Mouse (Mus musculus) left cerebral cortex, adult 18-20 months (tissue): ENCODE results near the gene Rab1b. TPM values are rescaled to one million over a fixed set of nuclear protein-coding genes. Genes with fewer than 3 reads are reported as not detected.
"Not testable (repeated sequence)": the region's sequence is repeated elsewhere in the genome, so short reads cannot be mapped to it uniquely, and the experiment has no call there.

ENCODE experiments used
- DNase-seq, 2 experiments: peaks; one replicate each; pipeline ENCODE4 v3.0.0; 2021 to 2022; ENCODE audit warnings: low spot score in 2 of 2, mixed read lengths in 1 of 2
- total RNA-seq, 2 experiments: library from RNA; stranded (reverse); gene quantifications; 2 replicates each; pipeline ENCODE4 v1.2.3; 2021

Rab1b gene
- total RNA-seq, 2 experiments from 2014 or later: 157 to 165 TPM

DNA sequence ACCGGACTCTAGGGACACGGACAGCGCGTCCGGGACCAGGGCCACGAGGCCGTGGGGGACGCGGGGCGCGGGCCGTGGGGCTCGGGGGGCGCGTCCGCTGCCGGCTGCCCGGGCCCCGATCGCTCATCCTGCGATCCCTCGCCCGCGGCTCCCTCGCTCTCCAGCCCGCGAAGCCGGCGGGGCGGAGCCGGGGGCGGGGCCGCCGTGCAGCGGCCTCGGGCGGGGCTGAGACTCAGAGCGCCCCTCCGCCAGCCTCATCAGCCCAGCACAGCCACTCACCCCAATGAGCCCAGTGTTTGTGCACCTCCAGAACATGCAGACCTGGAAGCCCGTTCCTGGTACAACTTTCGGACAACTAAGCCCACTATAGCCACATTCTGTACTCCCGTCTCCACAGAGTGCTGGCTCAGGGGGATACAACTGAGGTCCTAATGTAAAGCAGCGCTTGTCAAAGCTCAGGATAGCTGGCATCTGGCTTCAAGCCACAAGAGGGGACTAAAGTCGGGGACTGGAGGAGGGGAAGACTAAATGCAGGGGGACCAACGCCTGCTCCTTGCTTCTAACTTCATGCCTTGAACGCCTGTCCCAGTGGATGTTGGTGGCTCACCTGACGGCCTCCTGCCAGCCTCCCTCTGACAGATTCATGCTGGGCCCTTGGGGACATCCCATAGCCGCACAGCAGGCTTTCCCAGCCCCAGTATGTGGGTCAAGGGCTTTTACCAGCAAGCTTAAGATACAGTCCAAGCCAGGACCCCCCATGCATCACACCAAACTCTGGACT is 8.3 kb downstream of the Rab1b start, which contains the start of gene Cnih2:
Gene Cnih2, minus strand, starts transcription at position 159 of the 781 bp plus-strand sequence.
- peak; percentile 67 to 86 for DNase-seq

DNA sequence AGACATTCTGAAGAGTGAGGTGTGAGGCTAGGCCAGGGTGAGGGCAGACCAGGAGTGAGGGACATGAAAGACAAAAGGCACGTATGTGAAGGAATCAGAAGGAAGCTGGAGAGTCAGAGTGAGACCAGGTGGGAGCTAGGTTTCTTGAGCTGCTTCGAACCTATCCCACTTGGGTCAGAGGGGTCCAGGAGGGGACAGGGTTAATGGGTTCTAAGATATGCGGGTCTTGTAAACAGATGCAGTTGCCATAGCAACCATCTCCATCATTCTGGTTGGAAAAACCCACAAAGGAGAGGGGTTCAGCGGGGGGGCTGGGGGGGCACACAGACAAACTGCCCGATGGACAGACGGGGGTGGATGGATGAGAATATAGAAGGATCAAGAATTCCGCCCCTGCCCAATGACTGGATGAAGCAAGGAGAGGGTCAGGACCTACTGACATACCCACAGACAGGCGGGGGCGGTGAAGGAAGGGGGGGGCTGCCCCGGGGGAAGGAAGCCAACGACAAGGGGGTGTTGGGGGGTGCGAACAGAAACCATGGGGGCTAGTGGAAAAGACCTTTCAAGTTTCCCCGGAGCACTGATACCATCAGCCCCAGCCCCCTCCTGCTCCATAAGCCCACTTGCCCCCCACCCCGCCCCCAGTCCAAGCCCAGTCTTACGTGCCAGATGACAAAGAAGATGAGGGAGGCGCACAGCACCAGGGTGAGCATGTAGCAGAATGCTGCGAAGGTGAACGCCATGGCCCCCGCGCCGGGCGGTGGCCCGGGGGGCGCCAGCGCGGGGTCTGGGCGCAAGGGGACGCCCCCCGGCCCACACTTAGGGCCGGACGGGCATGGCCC is 9.1 kb downstream of the Rab1b start:
- no peak for DNase-seq

DNA sequence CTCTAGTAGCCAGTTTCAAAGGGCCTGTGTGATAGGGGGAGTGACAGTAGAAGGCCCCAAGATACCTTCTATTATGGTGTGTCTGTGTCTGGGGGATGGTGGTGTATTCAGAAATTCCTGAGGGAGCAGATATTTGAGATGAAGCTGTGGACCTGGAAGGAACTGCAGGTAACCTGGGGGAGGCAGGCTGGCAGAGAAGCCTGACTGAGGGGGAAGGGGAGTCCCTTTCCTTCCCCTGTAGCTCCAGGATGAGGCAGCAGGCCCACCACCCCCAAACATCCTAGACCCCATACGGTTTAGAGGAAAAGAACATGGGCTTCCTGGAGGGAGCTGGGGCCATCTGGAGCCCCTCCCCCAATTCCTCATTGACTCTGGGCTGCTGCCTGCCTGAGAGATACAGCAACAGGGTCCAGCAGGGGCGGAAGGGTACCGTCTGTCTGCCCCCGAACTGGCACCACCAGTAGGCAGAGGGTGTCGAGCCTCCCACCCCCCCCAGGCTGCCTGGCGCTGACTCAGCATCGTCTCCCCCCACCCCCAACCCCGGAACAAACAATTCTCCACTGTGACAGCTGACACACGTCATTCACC is 10.9 kb downstream of the Rab1b start:
- no peak for DNase-seq

GRCm38 (mm10) chr19:5094746-5095417 is 12.0 kb downstream of the Rab1b start:
- no peak for DNase-seq

DNA sequence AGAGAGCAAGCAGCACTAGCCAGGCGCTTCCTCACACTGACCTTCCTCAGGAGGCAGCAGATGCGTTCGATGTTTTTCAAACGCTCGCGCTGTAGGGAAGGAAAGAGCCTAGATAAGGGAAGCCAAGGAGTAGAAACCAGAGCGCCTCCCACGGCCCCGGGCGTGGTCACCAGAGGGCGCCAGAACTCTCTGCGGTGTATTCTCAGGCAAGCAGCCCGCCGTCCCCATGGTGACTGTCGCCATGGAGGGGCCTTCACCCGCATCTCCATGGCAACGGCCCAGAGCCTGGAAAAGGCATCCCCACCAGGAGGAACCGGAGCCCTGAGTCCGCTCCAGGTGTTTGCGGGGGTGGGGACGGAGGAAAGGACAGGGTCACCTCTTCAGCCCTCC is 12.6 kb downstream of the Rab1b start:
- peak; percentile 98 to 99 for DNase-seq

DNA sequence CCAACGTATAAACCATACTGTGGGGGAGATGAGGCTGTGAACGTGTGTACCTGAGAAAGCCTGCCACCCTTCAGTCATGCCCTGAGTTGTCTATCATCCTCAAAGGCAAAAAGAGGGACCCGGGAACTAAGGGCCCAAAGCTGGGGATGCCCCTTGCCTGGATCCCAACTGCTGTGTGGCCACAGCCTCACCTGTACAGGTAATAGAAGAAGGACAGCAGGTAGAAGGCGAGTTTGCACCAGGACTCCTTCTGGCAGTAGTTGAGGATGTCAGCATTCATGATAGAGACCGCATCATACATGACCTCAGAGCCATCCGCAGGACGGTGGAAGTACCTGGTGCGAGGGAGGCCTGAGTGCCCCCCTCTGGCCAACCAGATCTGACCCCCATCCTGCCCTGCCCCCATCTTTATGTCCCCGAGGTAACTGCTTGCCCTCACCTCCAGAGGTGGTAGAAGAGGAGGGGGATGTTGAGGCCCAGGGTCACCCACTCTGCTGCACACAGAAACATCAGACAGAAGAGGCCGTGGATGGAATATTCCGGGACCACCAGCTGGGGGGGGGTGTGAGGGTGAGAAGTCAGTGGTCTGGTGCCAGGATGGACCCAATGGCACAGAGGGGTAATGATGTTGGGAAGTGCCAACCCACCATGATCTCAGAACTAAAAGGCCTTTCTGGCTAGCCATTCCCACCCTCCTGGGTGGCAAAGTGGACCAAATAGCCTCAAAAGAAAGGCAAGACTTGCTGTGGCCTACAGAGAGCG is 13.2 kb downstream of the Rab1b start:
- no peak for DNase-seq

- DNase-seq: no peak
Measured at GRCm38 (mm10) chr19:5092083-5092482, 14.8 kb downstream of the Rab1b start.

DNA sequence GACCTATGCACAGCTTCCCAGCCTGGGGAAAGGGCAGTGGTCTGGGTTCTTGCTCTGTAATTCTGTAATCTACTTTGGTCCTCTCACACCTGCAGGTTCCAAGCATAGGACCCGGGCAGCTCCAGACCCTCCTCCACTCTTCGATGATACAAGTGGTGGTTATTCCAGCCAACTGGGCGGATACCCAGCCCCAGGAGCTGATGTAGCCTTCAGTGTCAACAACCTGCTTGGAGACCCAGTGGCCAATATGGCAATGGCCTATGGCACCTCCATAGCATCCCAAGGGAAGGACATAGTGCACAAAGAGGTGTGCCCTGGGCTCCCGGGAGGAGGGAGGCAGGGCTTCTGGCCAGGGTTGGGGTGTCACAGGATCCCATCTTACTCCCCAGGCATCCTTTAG is 17.5 kb downstream of the Rab1b start:
- no peak for DNase-seq

DNA sequence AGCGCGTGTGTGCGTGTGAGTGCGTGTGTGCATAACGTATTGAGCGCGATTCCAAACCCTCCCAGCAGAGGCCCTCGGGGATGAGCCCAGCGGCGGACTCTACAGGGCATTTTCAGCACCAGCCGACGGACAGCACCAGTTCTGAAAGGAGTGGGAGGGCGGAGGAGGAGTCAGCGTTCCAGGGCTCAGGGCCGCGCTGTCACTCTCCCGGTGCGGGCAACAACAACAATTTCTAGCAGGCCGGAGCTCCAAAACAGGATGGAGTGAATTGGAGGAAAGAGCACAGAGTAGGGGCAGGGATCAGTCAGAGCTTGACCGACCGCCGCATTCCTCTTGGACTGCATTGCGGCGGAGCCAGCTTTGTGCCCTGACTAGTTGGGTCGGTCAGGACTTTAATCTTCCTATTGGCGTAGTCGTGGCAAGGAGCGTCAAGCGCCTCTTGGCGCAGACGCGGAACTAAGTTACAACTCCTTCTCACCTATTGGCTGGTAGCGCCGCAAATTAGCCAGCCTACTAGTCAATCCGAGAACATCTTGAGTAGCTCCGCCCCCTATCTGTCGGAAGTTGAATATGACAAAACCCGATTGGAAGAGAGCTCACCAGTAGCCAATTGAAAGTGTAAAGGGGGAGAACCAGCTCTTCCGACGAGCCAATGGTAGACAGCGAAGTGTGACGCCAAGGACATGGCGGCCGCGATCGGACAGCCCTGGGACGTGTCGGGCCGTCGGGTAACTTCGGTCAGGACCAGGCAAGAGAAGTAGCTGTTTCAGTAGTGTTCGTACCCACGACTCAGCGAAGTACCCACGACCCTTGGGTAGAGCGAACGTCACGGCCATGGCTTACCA is 18.8 kb downstream of the Rab1b start, which contains the start of gene Yif1a:
Gene Yif1a, plus strand, starts transcription at position 655 of the 845 bp plus-strand sequence.
- DNase-seq: peak; percentile 87 to 93

DNA sequence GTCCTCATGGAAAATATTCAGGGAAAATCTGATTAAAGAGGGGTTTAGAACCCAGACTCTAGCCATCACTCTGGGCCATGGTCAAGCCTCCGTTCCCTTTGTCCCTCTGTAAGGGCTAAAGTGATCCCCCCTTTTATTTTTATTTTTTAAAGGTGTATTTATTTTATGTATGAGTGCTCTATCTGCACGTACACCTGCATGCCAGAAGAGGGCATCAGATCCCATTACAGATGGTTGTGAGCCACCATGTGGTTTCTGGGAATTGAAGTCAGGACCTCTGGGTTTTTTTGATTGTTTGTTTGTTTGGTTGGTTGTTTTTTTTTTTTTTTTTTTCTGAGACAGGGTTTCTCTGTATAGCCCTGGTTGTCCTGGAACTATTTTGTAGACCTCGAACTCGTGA is 20.3 kb downstream of the Rab1b start:
- not testable (repeated sequence) for DNase-seq

DNA sequence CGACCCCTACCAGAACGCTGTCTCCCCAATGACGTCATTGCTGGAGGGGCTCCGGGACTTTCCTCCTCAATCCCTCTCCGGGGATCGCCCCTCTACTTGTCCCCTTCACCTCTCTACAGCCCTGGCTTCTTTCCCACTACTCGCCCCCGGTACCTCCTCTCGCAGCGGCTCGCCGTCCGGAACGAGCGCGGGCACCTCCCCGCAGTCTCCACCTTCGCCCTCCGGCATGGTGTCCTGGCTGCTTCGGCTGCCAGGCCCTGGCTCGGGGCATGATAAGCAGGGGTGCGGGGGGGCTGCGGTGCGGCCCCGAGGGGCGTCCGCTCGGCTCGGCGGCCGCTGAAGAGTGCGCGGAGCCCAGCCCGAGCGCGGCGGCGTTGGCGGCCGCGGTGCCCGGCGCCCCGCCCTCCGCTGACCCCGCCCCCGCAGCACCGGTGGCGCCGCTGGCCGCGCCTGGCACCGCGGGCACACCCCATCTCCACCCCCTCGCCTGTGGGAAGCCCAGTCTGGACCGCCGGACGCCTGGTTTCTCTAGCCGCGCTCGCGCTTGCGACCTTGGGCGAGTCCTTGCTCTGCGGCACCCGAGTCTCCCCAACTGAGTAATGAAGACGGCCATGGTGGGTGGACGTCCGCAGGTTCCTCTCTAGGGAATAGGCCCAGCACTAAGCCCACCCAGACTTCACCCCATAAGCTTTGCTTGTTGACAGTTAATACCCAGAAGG is 21.6 kb downstream of the Rab1b start, which contains the start of gene Tmem151a:
Gene Tmem151a, minus strand, starts transcription at position 387 of the 719 bp plus-strand sequence.
- peak; percentile 63 to 73 for DNase-seq

- DNase-seq: no peak
Measured at GRCm38 (mm10) chr19:5084834-5085144, 22.1 kb downstream of the Rab1b start.

DNA sequence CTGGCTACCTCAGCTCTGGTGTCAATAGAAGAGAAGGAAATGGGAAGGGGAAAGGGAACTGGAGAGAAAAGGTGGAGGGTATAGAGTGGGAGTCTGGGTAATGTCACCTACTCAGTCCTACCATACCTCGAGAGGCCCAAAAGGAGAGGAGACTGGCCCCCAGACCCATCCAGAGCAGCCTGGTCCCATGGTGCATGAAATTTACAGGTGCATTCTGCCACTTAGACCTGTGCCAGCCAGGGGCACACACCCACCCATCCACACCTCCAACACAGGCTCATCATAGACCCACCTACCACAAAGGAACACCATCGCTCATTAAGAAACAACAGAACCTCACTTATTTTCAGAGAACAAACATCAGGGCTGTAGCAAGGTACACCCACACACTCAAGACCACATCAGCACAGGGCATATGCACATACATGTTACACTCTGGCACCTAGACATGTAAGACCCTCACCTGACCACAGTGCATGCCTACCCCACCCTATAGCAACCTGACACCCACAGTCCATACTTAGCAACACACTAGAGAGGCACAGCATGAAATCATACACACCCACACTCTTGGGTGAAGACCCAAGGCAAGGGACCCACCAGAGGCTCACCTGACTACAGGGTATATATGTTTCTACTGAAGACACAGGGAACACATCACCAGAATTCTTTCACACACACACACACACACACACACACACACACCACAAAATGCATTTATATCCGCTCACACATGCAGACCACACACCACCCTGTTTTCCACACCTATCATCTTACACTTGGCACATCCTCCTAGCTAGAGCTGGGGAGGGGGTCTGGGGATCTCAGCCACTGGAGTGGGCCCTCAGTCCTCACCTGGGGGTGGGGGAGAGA is 22.7 kb downstream of the Rab1b start:
- no peak for DNase-seq

GRCm38 (mm10) chr19:5082596-5082995 is 24.3 kb downstream of the Rab1b start:
- no peak for DNase-seq

GRCm38 (mm10) chr19:5082005-5082404 is 24.9 kb downstream of the Rab1b start:
- no peak for DNase-seq

DNA sequence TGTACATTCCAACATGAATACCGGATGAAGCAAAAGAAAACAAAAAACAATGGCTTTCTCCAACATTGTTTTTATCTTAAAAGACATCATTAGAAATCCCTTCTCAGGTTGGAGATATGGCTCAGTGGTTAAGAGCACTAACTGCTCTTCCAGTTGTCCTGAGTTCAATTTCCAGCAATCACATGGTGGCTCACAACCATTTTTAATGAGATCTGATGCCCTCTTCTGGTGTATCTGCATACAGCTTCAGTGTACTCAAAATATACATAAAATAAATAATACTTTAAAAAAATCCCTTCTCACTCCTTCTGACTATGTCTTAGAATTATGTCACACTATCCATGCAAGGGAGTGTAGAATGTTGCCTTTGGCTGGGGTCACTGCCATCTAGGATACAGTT is 27.6 kb downstream of the Rab1b start:
- no peak for DNase-seq

GRCm38 (mm10) chr19:5073518-5073917 is 33.4 kb downstream of the Rab1b start:
- DNase-seq: no peak

DNA sequence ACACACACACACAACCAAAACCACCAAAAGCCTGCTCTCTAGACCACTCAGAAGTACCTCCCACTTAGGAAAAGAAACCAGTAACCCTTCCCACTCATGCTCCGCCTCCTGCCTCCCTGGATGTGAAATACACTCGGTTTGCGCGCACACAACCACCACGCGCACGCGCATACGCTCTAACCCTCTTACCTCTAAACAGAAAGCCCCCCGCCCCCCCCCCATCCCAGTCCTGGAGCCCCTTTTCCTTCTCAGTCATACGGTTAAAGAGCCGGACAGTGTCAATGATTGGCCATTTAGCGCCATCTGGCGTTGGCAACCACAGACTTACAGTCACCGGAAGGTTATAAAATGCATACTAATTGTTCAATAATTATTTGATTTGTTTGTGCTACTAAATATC is 33.8 kb downstream of the Rab1b start:
- peak in 1 of 2 experiments; percentile 61 for DNase-seq
